Mouse (Mus musculus): Measurements from ENCODE around the gene Trim43a. TPM values are rescaled to one million over a fixed set of nuclear protein-coding genes. Genes with fewer than 3 reads are reported as not detected.
A peak's percentile ranks its signal among the peaks of the same experiment; 100 is the strongest.
"Not testable (repeated sequence)": the region's sequence is repeated elsewhere in the genome, so short reads cannot be mapped to it uniquely, and the experiment has no call there.

Gene Trim43a
- total RNA-seq (2021): under 1 TPM in 1 of 2 experiments, not detected in 1; 0.16 TPM

DNA sequence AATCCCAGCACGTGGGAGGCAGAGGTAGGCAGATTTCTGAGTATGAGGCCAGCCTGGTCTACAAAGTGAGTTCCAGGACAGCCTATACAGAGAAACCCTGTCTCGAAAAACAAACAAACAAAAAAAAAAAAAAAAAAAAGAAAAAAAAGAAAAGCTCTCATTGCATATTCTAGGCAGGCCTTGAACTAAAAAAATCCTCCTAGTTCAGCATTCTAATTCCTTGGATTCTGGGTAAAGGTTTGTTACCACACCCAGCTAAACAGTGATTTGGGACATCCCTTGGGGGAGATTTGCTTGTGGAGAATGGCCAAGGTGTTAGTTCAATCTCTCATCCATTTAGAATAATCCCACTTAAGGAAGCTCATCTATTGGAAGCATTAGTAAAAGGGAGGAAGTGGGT lies at the start of gene Trim43a:
Trim43a (plus strand) TSS at position 301 of the 400 bp plus-strand sequence.
- intact Hi-C loops (cut with DNase I); DNase-seq: not testable (repeated sequence)

GRCm38 (mm10) chr9:88534093-88534492 lies 46.6 kb upstream of the Trim43a start:
- no peak for DNase-seq
- intact Hi-C loops (cut with DNase I): no loop called here

DNA sequence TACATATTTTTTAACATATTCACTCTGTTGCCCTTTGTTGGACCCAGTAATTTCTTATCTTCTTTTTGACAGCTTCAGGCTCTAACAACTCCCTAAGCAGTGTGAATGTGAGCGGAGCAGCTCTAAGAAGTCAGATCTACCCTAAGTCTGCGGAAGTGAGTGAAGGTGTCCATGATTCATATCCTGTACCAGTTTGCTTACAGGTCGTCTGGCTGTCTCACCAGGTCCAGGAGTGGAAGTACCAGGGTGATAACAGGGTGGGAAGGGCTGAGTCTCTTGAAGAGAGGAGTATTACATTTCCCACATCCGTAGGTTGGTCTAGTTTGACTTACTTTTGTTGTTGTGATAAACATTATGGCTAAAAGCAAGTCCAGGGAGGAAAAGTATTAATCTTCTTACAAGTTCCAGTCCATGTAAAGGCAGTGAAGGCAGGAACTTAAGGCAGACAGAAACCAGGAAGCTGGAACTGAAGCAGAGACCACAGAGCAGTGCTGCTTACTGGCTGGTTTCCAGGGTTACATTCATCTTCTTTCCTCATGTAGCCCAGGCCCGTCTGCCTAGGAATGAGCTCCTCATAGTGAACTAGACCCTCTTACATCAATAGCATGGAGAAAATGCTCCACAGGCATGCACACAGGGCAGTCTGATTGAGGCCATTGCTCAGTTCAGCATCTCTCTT lies 41.0 kb upstream of the Trim43a start:
- DNase-seq: no peak
- intact Hi-C loops (cut with DNase I): loop anchor here (5.0 to 10.0 kb wide), 3 partner anchors 132 to 1285 kb away; partner anchors contain the start of gene Cep162

- intact Hi-C loops (cut with DNase I): loop anchor here (5.0 to 10.0 kb wide), 3 partner anchors 136 to 1288 kb away; partner anchors contain the start of gene Cep162
These were observed 37.9 kb upstream of the Trim43a start for GRCm38 (mm10) chr9:88542816-88543215.

GRCm38 (mm10) chr9:88545534-88545933 lies 35.2 kb upstream of the Trim43a start:
- intact Hi-C loops (cut with DNase I): loop anchor here (10.0 kb wide), 2 partner anchors 169 to 1291 kb away; partner anchors contain the start of gene Cep162
- DNase-seq: no peak

More at GRCm38 (mm10) chr9:88542816-88543215, 37.9 kb upstream of the Trim43a start:
- no peak for DNase-seq

DNA sequence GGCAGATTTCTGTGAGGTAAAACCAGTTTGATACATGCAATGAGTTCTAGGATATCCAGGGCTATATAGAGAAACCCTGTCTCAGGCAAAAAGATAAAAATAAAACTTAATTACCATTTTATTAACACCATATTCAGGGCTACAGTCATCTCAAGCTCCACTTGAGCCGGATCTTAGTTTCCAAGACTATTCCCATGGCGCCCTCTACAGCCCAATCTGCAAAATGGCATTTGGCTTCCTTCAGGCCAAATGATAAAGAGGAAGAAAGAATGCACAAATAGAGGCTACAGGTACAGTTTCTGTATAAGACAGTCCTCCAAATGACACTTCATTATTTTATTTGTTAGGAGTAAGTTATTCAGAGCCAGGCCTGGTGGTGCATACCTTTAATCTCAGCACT lies 34.5 kb upstream of the Trim43a start:
- intact Hi-C loops (cut with DNase I): loop anchor here (1.0 to 10.0 kb wide), 6 partner anchors 23 to 1291 kb away; partner anchors contain the start of genes Cep162 and Snx14
- peak; percentile 44 to 68 for DNase-seq

- DNase-seq: no peak
- intact Hi-C loops (cut with DNase I): loop anchor here (1.0 to 10.0 kb wide), 6 partner anchors 23 to 1292 kb away; partner anchors contain the start of genes Cep162 and Snx14
These were observed 34.0 kb upstream of the Trim43a start for GRCm38 (mm10) chr9:88546657-88547056.

DNA sequence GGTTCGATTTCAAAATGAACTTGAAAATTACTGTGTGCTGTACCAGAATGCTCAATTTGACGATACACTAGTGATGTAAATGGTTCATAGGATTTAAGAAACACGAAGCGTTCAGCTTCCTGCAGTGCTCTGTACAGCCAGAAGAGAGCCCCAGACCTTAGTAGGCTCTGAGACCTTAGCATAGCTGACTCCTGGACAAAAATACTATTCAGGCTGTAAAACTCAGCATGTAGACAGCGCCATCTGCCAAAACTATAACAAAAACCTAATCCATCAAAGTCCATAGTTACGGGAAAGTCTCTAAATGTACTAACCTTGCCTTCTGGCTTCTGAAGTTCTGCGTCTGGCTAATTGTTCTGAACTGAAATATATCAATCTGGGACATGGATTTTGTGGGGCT lies 33.4 kb upstream of the Trim43a start:
- intact Hi-C loops (cut with DNase I): loop anchor here (2.0 to 10.0 kb wide), 4 partner anchors 66 to 1292 kb away; partner anchors contain the start of genes Cep162 and Snx14
- no peak for DNase-seq

DNA sequence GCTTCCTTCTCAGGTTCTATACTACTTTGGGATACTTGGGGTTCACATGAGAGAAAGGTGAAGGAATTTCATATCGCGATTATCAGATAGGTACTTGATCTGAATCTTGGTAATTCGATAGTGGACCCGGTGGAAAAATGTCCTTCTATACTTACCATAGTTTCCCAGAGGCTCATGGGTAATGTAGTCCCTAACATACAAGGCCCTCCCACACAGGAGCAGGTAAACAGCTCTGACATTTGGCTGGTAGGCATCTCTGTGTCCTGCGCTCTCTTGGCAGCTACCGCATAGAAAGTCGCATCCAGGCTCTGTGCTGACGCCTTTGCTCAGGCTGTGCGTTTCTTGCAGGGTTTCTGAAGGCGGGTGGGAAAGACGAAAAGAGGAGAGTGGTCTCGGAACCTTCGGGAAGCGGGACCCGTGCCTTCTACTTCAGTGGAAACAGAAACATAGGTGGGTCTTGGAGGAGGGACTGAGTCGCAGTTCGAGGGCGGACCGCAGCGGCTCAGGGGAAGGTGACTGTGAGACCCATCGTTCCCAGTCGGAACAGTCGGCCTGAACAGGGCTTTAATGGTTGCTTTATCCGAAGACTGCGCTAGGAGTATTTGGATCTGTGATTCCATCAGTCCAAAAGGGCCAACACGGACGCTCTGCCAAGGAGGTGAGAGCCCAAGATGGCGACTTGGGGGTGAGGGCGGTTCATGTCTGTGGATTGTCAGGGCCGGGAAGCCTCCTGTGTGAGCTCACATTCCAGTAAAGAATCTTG lies 32.7 kb upstream of the Trim43a start, which contains the start of gene Zfp949:
Zfp949 (plus strand) TSS at position 170 of the 763 bp plus-strand sequence.
- peak; percentile 68 to 72 for DNase-seq
- intact Hi-C loops (cut with DNase I): loop anchor here (2.0 to 10.0 kb wide), 4 partner anchors 67 to 1293 kb away; partner anchors contain the start of genes Cep162 and Snx14

GRCm38 (mm10) chr9:88548614-88548945 lies 32.1 kb upstream of the Trim43a start:
- DNase-seq: no peak
- intact Hi-C loops (cut with DNase I): loop anchor here (10.0 kb wide), 2 partner anchors 166 to 1294 kb away; partner anchors contain the start of gene Cep162

- no peak for DNase-seq
- intact Hi-C loops (cut with DNase I): no loop called here
These were observed 27.6 kb upstream of the Trim43a start for GRCm38 (mm10) chr9:88553071-88553470.

DNA sequence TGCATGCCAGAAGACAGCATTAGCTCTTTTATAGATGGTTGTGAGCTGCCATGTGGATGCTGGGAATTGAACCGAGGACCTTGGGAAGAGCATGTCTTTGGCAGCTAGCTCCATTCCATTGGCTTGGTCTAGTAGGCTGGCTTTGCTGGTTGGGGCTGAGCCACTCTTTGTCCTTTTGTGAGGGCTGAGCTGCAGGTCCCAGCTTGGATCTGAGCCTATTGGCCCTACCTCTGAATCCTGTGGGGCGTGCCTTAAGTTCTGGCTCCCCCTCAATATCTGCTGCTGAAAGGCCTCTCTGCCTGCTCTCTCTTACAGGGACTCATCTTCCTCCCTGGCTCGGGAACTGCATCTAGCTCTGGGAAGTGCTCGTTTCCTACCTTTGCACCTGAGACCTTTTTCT lies 22.5 kb upstream of the Trim43a start:
- intact Hi-C loops (cut with DNase I): no loop called here
- DNase-seq: no peak

GRCm38 (mm10) chr9:88561476-88561875 lies 19.2 kb upstream of the Trim43a start:
- intact Hi-C loops (cut with DNase I); DNase-seq: not testable (repeated sequence)

DNA sequence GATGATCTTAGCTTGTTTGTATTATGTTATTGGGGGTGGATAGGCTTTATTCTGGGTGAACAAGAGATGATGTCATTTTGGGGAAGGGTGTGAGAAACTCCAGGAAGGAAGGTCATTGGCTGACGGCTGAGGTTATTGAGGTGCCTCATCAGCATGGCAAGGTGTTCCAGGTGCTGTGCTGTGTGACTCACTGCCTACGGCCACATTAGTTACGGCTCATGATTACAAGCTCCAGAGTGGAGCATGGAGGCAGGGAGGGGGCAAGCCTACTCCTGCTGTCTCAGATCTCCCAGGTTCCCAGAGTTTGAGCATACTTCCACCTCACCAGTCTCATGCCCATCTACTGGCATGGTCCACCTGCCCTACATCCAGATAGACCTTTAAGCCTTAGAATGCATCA lies 10.2 kb upstream of the Trim43a start:
- DNase-seq; intact Hi-C loops (cut with DNase I): not testable (repeated sequence)

GRCm38 (mm10) chr9:88593708-88594107 lies 13.0 kb downstream of the Trim43a start:
- intact Hi-C loops (cut with DNase I); DNase-seq: not testable (repeated sequence)

DNA sequence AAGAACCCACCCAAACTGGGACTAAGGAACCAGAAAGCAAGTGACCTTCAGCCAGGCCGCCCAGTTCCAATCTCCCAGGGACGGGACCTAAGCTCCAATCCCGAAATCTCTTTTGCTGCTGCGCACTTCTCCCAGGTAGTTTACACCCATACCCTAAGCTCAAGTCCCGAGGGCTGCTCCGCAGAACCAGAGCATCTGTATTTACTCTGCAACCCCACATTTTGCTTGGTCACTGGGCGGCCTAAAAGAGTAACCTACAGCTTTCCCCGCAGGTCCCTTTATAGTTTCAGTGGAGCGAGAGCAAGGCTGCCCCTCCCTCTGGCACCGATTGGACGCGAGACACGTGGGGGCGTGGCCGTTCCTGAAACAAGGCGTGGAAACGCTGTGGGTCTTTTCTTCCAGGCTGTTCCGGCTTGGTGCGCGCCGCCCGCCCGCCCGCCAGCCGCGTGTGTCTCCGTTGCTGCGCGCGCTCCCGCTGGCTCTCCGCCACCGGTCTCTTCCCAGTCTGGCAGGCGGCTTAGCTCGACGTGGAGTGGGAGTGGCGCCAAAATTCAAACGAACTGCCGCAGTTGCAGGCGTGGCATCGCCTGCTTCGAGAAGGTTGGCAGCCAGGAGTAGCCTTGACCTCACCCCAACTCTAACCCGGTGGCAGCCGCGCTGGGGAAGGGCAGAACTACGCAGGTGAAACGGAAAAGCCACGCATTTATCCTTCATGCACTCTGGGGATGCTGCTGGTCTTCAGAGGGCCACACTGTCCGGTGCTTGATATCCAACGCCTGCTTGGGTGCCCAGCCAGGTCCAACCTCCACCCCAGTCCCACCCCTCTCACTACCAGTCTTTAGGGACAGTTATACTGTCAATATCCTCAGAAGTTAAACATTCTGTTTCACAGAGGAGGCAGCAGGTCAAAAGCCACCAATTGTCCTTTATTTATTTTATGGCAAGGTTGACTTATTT lies 18.8 kb downstream of the Trim43a start:
- intact Hi-C loops (cut with DNase I): not testable (repeated sequence)
- DNase-seq: peak; percentile 99 to 100

GRCm38 (mm10) chr9:88625803-88626514 lies 45.3 kb downstream of the Trim43a start:
- intact Hi-C loops (cut with DNase I); DNase-seq: not testable (repeated sequence)

- intact Hi-C loops (cut with DNase I); DNase-seq: not testable (repeated sequence)
These were observed 57.4 kb downstream of the Trim43a start for GRCm38 (mm10) chr9:88638125-88638524.
